Mouse (Mus musculus): ENCODE data around the gene Slc34a2. TPM values are rescaled to one million over a fixed set of nuclear protein-coding genes. Genes with fewer than 3 reads are reported as not detected.
A peak's percentile ranks its signal among the peaks of the same experiment; 100 is the strongest.

The Slc34a2 gene
- polyA plus RNA-seq, 1 experiment from 2014 or later: 0.35 TPM

DNA sequence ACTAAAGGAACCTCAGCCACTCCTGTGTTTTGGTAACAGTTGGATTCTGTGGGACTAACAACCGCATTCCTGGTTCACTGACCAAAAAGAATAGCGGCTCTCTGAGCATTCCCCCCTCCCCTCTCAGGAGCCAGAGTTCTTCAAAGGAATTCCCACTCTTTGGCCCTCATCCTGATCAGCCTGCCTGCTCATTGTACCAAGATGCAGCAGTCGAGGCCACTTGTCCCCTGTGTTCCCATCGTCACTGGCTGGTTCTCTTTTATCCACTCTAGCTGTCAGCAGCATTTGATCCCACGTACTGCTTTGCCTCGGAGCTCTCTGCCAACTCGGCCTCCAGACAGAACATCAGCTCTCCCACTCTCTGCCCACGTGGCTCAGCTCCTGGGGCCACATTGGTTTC, 41.3 kb upstream of the Slc34a2 start:
- no peak for TF ChIP-seq EP300 (IDR thresholded peaks at IDR 0.05; ENCODE audit: low read depth)
- TF ChIP-seq CTCF (IDR thresholded peaks at IDR 0.05; ENCODE audit: low read depth): no peak
- ATAC-seq (no peak), DNase-seq (no peak)
- H3K4me1 ChIP-seq (ENCODE audit: insufficient read depth): peaks cover 22% of the 10 kb centered on the region
- H3K9ac ChIP-seq (replicated peaks): no peak overlapping the region
- no peak overlapping the region for H3K4me2 ChIP-seq (ENCODE audit: low read depth, low read length)
- H3K9me3 ChIP-seq (ENCODE audit: low read length): no peaks in the 10 kb centered on the region
- no peaks in the 10 kb centered on the region for H3K27me3 ChIP-seq (ENCODE audit: insufficient read depth, low read length)
- 60% methylated on average over 8 of the region's 8 CpGs for WGBS (ENCODE audit: insufficient replicate concordance)
- H3K4me3 ChIP-seq (ENCODE audit: low read depth, low read length): no peak overlapping the region
- H3K27ac ChIP-seq (ENCODE audit: low read depth): peak overlapping the region; percentile 93
- H3K36me3 ChIP-seq (replicated peaks; ENCODE audit: insufficient read depth, low read length): no peaks in the 10 kb centered on the region

DNA sequence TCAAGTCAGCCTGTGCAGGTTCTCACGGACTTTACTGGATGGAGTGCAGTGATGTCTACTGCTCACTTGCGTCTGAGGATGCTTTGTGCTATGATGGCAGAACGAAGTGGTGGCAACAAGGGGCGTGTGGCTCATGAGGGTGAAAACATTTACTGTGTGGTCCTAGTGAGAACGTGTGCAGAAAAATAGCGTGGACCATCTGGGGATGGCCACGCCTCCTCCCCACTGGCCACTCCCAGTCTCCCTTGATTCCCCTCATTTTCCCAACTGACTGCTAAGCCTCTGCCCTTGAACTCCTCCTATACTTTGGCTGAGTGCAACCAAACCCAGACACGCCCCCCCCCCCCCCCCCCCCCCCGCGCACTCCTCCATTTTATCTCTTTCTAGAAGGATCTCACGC, 40.8 kb upstream of the Slc34a2 start:
- Histone ChIP-seq H3K4me3 (ENCODE audit: low read depth, low read length) (no peak overlapping the region), H3K27ac (ENCODE audit: low read depth) (peak overlapping the region; percentile 93), H3K27me3 (ENCODE audit: insufficient read depth, low read length) (no peaks in the 10 kb centered on the region), H3K9ac (replicated peaks) (no peak overlapping the region), H3K9me3 (ENCODE audit: low read length) (no peaks in the 10 kb centered on the region), H3K4me2 (ENCODE audit: low read depth, low read length) (no peak overlapping the region), H3K36me3 (replicated peaks; ENCODE audit: insufficient read depth, low read length) (no peaks in the 10 kb centered on the region), H3K4me1 (ENCODE audit: insufficient read depth) (peaks cover 22% of the 10 kb centered on the region)
- ATAC-seq (no peak), DNase-seq (no peak)
- TF ChIP-seq CTCF (IDR thresholded peaks at IDR 0.05; ENCODE audit: low read depth): no peak
- TF ChIP-seq EP300 (IDR thresholded peaks at IDR 0.05; ENCODE audit: low read depth): no peak
- WGBS (ENCODE audit: insufficient replicate concordance): 71% methylated on average over 9 of the region's 11 CpGs

DNA sequence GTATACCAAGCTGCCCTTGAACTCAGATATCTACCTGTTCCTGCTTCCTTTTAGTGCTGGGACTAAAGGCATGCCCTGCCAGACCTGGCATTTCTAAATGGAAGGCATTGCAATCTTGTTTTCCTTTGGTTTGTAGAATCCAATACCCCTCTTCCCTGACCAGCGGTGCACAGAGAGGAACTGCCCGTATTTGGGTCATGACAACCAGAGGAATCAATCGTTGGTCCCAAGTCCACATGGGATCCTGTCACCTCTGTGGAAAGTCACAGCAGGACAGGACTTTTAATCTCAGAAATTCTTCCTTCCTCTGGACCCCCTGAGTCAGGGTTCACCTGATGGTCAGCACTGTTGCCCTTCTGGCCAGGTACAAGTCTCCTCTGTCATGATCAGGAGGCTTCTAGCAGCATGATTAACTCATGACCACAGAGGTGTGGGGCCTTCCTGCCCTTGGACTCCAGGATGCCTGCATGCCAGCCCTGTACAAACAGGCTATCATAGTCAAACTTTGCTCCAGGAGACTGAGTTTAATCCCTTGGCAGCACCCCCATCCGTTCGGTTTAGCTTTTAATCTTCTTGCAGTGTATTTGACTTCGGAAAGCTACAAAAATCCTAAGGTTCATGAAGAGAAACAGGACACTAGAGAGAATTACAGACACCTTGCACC, 39.7 kb upstream of the Slc34a2 start:
- ATAC-seq: peak; percentile 96
- no peaks in the 10 kb centered on the region for H3K9me3 ChIP-seq (ENCODE audit: low read length)
- DNase-seq: peak; percentile 49
- peaks cover 22% of the 10 kb centered on the region for H3K4me1 ChIP-seq (ENCODE audit: insufficient read depth)
- no peak overlapping the region for H3K4me3 ChIP-seq (ENCODE audit: low read depth, low read length)
- no peaks in the 10 kb centered on the region for H3K36me3 ChIP-seq (replicated peaks; ENCODE audit: insufficient read depth, low read length)
- TF ChIP-seq CTCF (IDR thresholded peaks at IDR 0.05; ENCODE audit: low read depth): no peak
- TF ChIP-seq EP300 (IDR thresholded peaks at IDR 0.05; ENCODE audit: low read depth): peak; percentile 49; the same call in 1 of the 2 replicates
- no peaks in the 10 kb centered on the region for H3K27me3 ChIP-seq (ENCODE audit: insufficient read depth, low read length)
- H3K4me2 ChIP-seq (ENCODE audit: low read depth, low read length): no peak overlapping the region
- peak overlapping the region; percentile 93 for H3K27ac ChIP-seq (ENCODE audit: low read depth)
- WGBS (ENCODE audit: insufficient replicate concordance): 63% methylated on average over 6 of the region's 6 CpGs
- peak overlapping the region; percentile 16; the same call in 1 of the 2 replicates for H3K9ac ChIP-seq (replicated peaks)

DNA sequence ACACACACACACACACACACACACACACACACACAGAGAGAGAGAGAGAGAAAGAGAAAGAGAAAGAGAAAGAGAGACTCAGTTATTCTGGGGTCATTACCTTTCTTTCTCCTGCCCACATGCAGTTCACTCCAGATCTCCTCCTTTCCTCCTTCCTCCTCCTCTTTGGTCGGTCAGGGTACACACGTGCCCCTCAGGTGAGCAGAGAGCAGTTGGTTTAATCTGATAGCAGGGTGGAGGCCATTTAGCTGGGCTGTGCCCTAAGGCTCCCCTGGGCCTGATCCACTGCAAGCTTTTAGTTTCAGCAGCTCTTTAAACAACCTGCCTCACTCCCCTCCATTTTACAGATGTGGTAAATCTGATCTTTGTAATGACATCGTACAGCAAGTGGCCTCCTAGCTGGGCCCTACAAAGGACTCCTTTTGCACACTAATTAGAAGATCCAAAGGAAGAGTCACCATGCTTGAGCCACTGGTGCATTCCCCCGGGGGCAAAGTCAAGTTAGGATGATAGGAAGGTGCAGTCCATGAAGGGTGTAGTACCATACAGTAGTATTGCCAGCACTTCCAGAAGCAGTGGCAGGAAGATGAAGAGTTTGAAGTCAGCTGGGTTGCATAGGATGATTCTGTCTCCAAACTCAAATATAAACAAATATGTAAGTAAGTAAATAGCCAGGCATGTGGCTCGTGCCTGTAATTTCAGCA, 37.6 kb upstream of the Slc34a2 start:
- Histone ChIP-seq H3K27me3 (ENCODE audit: insufficient read depth, low read length) (no peaks in the 10 kb centered on the region), H3K27ac (ENCODE audit: low read depth) (no peak overlapping the region), H3K36me3 (replicated peaks; ENCODE audit: insufficient read depth, low read length) (no peaks in the 10 kb centered on the region), H3K4me1 (ENCODE audit: insufficient read depth) (peaks cover 22% of the 10 kb centered on the region), H3K9ac (replicated peaks) (no peak overlapping the region), H3K4me2 (ENCODE audit: low read depth, low read length) (no peak overlapping the region), H3K9me3 (ENCODE audit: low read length) (no peaks in the 10 kb centered on the region), H3K4me3 (ENCODE audit: low read depth, low read length) (no peak overlapping the region)
- TF ChIP-seq CTCF (IDR thresholded peaks at IDR 0.05; ENCODE audit: low read depth) (no peak), EP300 (IDR thresholded peaks at IDR 0.05; ENCODE audit: low read depth) (no peak)
- WGBS (ENCODE audit: insufficient replicate concordance): 55% methylated on average over 5 of the region's 5 CpGs
- no peak for DNase-seq
- no peak for ATAC-seq

DNA sequence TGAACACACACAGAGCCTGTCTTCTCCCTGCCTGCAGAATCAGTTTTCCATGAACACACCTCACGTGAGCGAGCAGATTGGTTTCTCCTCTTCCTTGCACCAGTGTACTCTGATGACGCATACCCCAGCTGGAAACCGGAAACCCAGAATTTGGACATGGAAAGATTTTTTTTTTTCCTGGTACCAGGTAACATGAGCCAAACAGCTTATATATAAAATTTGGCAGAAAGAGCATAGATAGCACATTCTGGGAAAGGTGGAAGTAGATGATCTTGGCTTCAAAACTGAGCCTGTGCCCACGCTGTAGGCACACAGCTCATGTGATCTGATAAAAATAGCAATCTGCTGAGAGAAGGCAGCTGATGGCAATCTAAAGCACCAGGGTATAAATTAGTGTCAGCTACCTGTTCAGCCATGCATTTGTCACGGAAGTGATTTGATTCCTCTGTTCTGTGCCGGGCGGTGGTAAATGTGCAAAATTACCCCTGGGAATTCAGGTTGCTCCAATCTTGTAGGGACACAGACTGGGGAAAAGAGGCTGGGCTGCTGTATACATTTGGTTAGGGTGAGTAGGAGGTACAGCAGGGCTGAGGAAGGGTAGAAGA, 35.2 kb upstream of the Slc34a2 start:
- Histone ChIP-seq H3K27me3 (ENCODE audit: insufficient read depth, low read length) (no peaks in the 10 kb centered on the region), H3K4me2 (ENCODE audit: low read depth, low read length) (no peak overlapping the region), H3K36me3 (replicated peaks; ENCODE audit: insufficient read depth, low read length) (no peaks in the 10 kb centered on the region), H3K9me3 (ENCODE audit: low read length) (no peaks in the 10 kb centered on the region), H3K9ac (replicated peaks) (no peak overlapping the region), H3K27ac (ENCODE audit: low read depth) (no peak overlapping the region), H3K4me1 (ENCODE audit: insufficient read depth) (peaks cover 13% of the 10 kb centered on the region), H3K4me3 (ENCODE audit: low read depth, low read length) (no peak overlapping the region)
- DNase-seq (no peak), ATAC-seq (no peak)
- WGBS (ENCODE audit: insufficient replicate concordance): 77% methylated on average over 8 of the region's 8 CpGs
- no peak for TF ChIP-seq CTCF (IDR thresholded peaks at IDR 0.05; ENCODE audit: low read depth)
- TF ChIP-seq EP300 (IDR thresholded peaks at IDR 0.05; ENCODE audit: low read depth): no peak

DNA sequence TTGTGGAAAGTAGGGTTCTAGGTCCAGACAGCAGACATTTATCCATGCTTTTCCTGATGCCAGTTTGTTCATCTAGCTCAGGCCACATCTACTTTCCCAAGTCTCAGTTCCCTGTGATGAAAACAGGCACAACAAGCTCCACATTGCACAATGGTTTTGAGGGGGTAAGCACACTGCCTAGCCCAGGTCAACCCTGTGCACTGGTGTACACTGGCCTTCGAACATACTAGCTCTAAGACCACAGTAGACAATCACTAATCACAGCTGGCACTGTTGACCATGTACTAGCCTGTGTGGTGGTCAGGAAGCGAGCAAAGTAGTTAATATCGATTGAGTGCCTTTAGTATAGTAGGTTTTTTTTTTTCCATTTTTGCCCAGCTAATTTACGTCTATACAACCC, 34.4 kb upstream of the Slc34a2 start:
- TF ChIP-seq EP300 (IDR thresholded peaks at IDR 0.05; ENCODE audit: low read depth) (no peak), CTCF (IDR thresholded peaks at IDR 0.05; ENCODE audit: low read depth) (no peak)

More for the DNA sequence above, 34.4 kb upstream of the Slc34a2 start:
- H3K4me1 ChIP-seq (ENCODE audit: insufficient read depth): peaks cover 12% of the 10 kb centered on the region
- H3K27ac ChIP-seq (ENCODE audit: low read depth): no peak overlapping the region
- H3K9ac ChIP-seq (replicated peaks): no peak overlapping the region
- no peak overlapping the region for H3K4me2 ChIP-seq (ENCODE audit: low read depth, low read length)
- DNase-seq (no peak), ATAC-seq (peak; percentile 54; the same call in 1 of the 2 replicates)
- no peaks in the 10 kb centered on the region for H3K9me3 ChIP-seq (ENCODE audit: low read length)
- 74% methylated on average over 4 of the region's 4 CpGs for WGBS (ENCODE audit: insufficient replicate concordance)
- no peak overlapping the region for H3K4me3 ChIP-seq (ENCODE audit: low read depth, low read length)
- no peaks in the 10 kb centered on the region for H3K27me3 ChIP-seq (ENCODE audit: insufficient read depth, low read length)
- H3K36me3 ChIP-seq (replicated peaks; ENCODE audit: insufficient read depth, low read length): no peaks in the 10 kb centered on the region

Measured in liver, postnatal 0 days (tissue).